Mouse (Mus musculus) heart, embryonic 11.5 days (tissue): ENCODE measurements at regions not wholly inside any gene's neighbourhood (a gene's known extent, or its start where the extent isn't known, plus 50 kb on each side); places are given as distances from the start of the nearest gene placed in this dataset.
A peak's percentile ranks its signal among the peaks of the same experiment; 100 is the strongest.

Experiments used
- ATAC-seq: fragments of 200-750 bp; cut with Nextera tagmentation; replicated peaks from 2 replicates; pipeline ENCODE4 v1.8.0; 2017; ENCODE audit warnings: moderate library complexity; ENCODE audit not compliant: insufficient number of reproducible peaks, low FRiP score, low TSS enrichment
- H3K27ac ChIP-seq: fragments of 300-500 bp; sonication (generic); 2 replicates; pipeline ENCODE4 v1.5.1; 2014; ENCODE audit warnings: mild to moderate bottlenecking, low read depth, low read length
- H3K27me3 ChIP-seq: fragments of 300-500 bp; sonication (generic); 2 replicates; pipeline ENCODE4 v1.6.1; 2014; ENCODE audit warnings: mild to moderate bottlenecking, low read length, mixed read lengths; ENCODE audit not compliant: control insufficient read depth, insufficient read depth
- H3K36me3 ChIP-seq: fragments of 300-500 bp; sonication (generic); 2 replicates; pipeline ENCODE4 v1.6.1; 2014; ENCODE audit warnings: mild to moderate bottlenecking, low read length, moderate library complexity, mixed read lengths; ENCODE audit not compliant: control insufficient read depth, insufficient read depth
- H3K4me1 ChIP-seq: fragments of 300-500 bp; sonication (generic); 2 replicates; pipeline ENCODE4 v1.6.1; 2014; ENCODE audit warnings: low read length; ENCODE audit not compliant: control insufficient read depth, insufficient read depth
- H3K4me2 ChIP-seq: fragments of 300-500 bp; sonication (generic); 2 replicates; pipeline ENCODE4 v1.6.1; 2014; ENCODE audit warnings: mild to moderate bottlenecking, moderate library complexity
- H3K4me3 ChIP-seq: fragments of 300-500 bp; sonication (generic); 2 replicates; pipeline ENCODE4 v1.5.1; 2014; ENCODE audit warnings: low read depth, low read length
- H3K9ac ChIP-seq: fragments of 300-500 bp; sonication (generic); 2 replicates; pipeline ENCODE4 v1.6.1; 2014; ENCODE audit warnings: mild to moderate bottlenecking, low read depth, low read length, moderate library complexity
- H3K9me3 ChIP-seq: fragments of 300-500 bp; sonication (generic); replicated peaks from 2 replicates; pipeline ENCODE4 v1.6.1; 2016; ENCODE audit warnings: low read length; ENCODE audit not compliant: control insufficient read depth
- WGBS: fragments of 180-500 bp; shearing (Covaris S2); extraction: QIAGEN DNeasy Blood & Tissue Kit; methylation state at CpG from one replicate; pipeline ENCODE4 v1.1.7; 2014; ENCODE audit not compliant: insufficient replicate concordance; 5-methylcytosine and 5-hydroxymethylcytosine counted together

GRCm38 (mm10) chr6:4362220-4362619, 142.4 kb upstream of the Col1a2 start:
- Histone ChIP-seq H3K9ac (no peak overlapping the region), H3K9me3 (no peaks in the 10 kb centered on the region), H3K4me2 (no peak overlapping the region), H3K4me3 (no peak overlapping the region), H3K27ac (no peak overlapping the region), H3K36me3 (no peaks in the 10 kb centered on the region), H3K27me3 (no peaks in the 10 kb centered on the region), H3K4me1 (no peaks in the 10 kb centered on the region)
- 73% methylated on average over 2 of the region's 2 CpGs for WGBS
- ATAC-seq: no peak

GRCm38 (mm10) chr6:4375465-4376037, 129.1 kb upstream of the Col1a2 start:
- no peak for ATAC-seq

GRCm38 (mm10) chr6:4396808-4397207, 107.8 kb upstream of the Col1a2 start:
- Histone ChIP-seq H3K9me3 (no peaks in the 10 kb centered on the region), H3K27ac (no peak overlapping the region), H3K4me3 (no peak overlapping the region), H3K4me2 (no peak overlapping the region), H3K36me3 (no peaks in the 10 kb centered on the region), H3K4me1 (peaks cover 5% of the 10 kb centered on the region; the same call in 1 of the 2 replicates), H3K9ac (no peak overlapping the region), H3K27me3 (no peaks in the 10 kb centered on the region)
- ATAC-seq: no peak
- WGBS: 87% methylated on average over 7 of the region's 7 CpGs

More at GRCm38 (mm10) chr6:4375465-4376037, 129.1 kb upstream of the Col1a2 start:
- Histone ChIP-seq H3K4me2 (no peak overlapping the region), H3K9me3 (no peaks in the 10 kb centered on the region), H3K36me3 (no peaks in the 10 kb centered on the region), H3K4me1 (no peaks in the 10 kb centered on the region), H3K9ac (no peak overlapping the region), H3K4me3 (no peak overlapping the region), H3K27ac (no peak overlapping the region), H3K27me3 (no peaks in the 10 kb centered on the region)
- WGBS: 74% methylated on average over 12 of the region's 12 CpGs

GRCm38 (mm10) chr6:4397695-4398598, 106.7 kb upstream of the Col1a2 start:
- no peaks in the 10 kb centered on the region for H3K36me3 ChIP-seq
- H3K4me2 ChIP-seq: peak overlapping the region; percentile 49
- peaks cover 5% of the 10 kb centered on the region; the same call in 1 of the 2 replicates for H3K4me1 ChIP-seq
- H3K27ac ChIP-seq: no peak overlapping the region
- H3K9ac ChIP-seq: no peak overlapping the region
- 52% methylated on average over 16 of the region's 16 CpGs for WGBS
- no peaks in the 10 kb centered on the region for H3K27me3 ChIP-seq
- ATAC-seq: no peak
- H3K9me3 ChIP-seq: no peaks in the 10 kb centered on the region
- H3K4me3 ChIP-seq: 0 out of 2 replicates have a peak overlapping the region, but pooled peaks have one; percentile 3

GRCm38 (mm10) chr6:4398599-4398980, 106.0 kb upstream of the Col1a2 start:
- ATAC-seq: no peak

GRCm38 (mm10) chr6:4405301-4405700, 99.3 kb upstream of the Col1a2 start:
- no peak overlapping the region for H3K9ac ChIP-seq
- H3K4me2 ChIP-seq: no peak overlapping the region
- H3K4me1 ChIP-seq: no peaks in the 10 kb centered on the region
- H3K36me3 ChIP-seq: no peaks in the 10 kb centered on the region
- no peaks in the 10 kb centered on the region for H3K9me3 ChIP-seq
- ATAC-seq: no peak
- no peak overlapping the region for H3K4me3 ChIP-seq
- no peak overlapping the region for H3K27ac ChIP-seq
- no peaks in the 10 kb centered on the region for H3K27me3 ChIP-seq
- 83% methylated on average over 3 of the region's 3 CpGs for WGBS

More at GRCm38 (mm10) chr6:4398599-4398980, 106.0 kb upstream of the Col1a2 start:
- no peak overlapping the region for H3K4me3 ChIP-seq
- H3K27ac ChIP-seq: no peak overlapping the region
- WGBS: 72% methylated on average over 9 of the region's 9 CpGs
- H3K4me2 ChIP-seq: no peak overlapping the region
- peaks cover 5% of the 10 kb centered on the region; the same call in 1 of the 2 replicates for H3K4me1 ChIP-seq
- H3K9me3 ChIP-seq: no peaks in the 10 kb centered on the region
- H3K27me3 ChIP-seq: no peaks in the 10 kb centered on the region
- no peaks in the 10 kb centered on the region for H3K36me3 ChIP-seq
- H3K9ac ChIP-seq: no peak overlapping the region

- WGBS: 44% methylated on average over 3 of the region's 3 CpGs
- H3K36me3 ChIP-seq: no peaks in the 10 kb centered on the region
- no peak for ATAC-seq
- H3K4me1 ChIP-seq: no peaks in the 10 kb centered on the region
- H3K9me3 ChIP-seq: no peaks in the 10 kb centered on the region
- no peak overlapping the region for H3K27ac ChIP-seq
- no peak overlapping the region for H3K4me2 ChIP-seq
- no peak overlapping the region for H3K4me3 ChIP-seq
- H3K27me3 ChIP-seq: no peaks in the 10 kb centered on the region
- H3K9ac ChIP-seq: no peak overlapping the region
These were observed 96.9 kb upstream of the Col1a2 start for GRCm38 (mm10) chr6:4407748-4408147.

- WGBS: 75% methylated on average over 3 of the region's 3 CpGs
- no peak for ATAC-seq
These were observed 91.4 kb upstream of the Col1a2 start for GRCm38 (mm10) chr6:4413201-4413600.

More at GRCm38 (mm10) chr6:4413201-4413600, 91.4 kb upstream of the Col1a2 start:
- Histone ChIP-seq H3K36me3 (no peaks in the 10 kb centered on the region), H3K4me2 (no peak overlapping the region), H3K9me3 (no peaks in the 10 kb centered on the region), H3K27me3 (no peaks in the 10 kb centered on the region), H3K27ac (no peak overlapping the region), H3K4me3 (no peak overlapping the region), H3K4me1 (0 out of 2 replicates have a peak, but pooled peaks cover 3% of the 10 kb centered on the region), H3K9ac (no peak overlapping the region)
